Mouse (Mus musculus) liver, adult 2 months (tissue): ENCODE measurements around the gene Bach2.

Experiments used
- CTCF ChIP-seq: fragments of 200-500 bp; IDR thresholded peaks from 2 replicates; pipeline ENCODE4 v1.5.1; 2011; ENCODE audit warnings: low read depth, low read length, control low read depth
- POLR2A ChIP-seq: fragments of 200-500 bp; IDR thresholded peaks from 2 replicates; pipeline ENCODE4 v1.6.1; 2011; ENCODE audit warnings: low read length, control low read depth; ENCODE audit not compliant: insufficient read depth; ENCODE audit errors: extremely low read depth

DNA sequence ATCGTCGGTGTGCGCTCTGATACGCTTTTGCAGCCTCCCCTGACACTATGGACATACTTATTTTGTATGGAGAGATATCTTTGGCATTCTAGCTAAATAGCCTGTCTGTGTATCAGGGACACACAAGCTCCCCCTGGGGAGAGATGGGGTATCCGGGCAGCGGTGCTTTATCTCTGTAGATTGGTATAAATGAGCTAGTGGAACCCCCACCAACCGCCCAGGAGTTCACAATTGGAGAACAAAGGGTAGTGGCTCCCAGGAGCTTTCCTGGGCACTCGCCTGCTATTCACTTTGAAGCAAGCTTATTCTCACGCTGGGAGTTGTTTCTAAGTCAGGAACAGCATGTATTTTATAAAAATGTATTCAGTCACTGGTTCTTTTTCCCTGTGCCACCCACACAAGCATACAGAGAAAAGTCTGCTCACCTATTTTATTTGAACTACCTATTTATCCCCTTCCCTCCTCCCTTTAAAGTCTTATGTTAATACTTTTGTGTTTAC, 291.9 kb downstream of the Bach2 start:
- TF ChIP-seq CTCF (no peak), POLR2A (no peak)
